Mouse (Mus musculus) adrenal gland, postnatal 14 days (tissue): ENCODE measurements around the gene Traf3. TPM values are rescaled to one million over a fixed set of nuclear protein-coding genes. Genes with fewer than 3 reads are reported as not detected.
A peak's percentile ranks its signal among the peaks of the same experiment; 100 is the strongest.

Experiments used
- DNase-seq: peaks from one replicate; pipeline ENCODE4 v3.0.0; 2021; ENCODE audit warnings: mixed read lengths
- long read RNA-seq, 2 experiments: library from polyadenylated mRNA; stranded (forward); transcript quantifications; one replicate each; pipeline ENCODE4 v2.0.0; 2021
- total RNA-seq: library from RNA; stranded (reverse); gene quantifications from 2 replicates; pipeline ENCODE4 v1.2.3, GENCODE M21; 2021

Gene Traf3
- total RNA-seq: 19.3 and 24.9 TPM in 2 replicates
- long read RNA-seq, experiment 1, partial matches to known transcripts: 0 of 8 reads
- long read RNA-seq, experiment 1, other reads (novel, unspliced or antisense): 8 of 8 reads
- long read RNA-seq, experiment 2, partial matches to known transcripts: 1 of 3 reads
- long read RNA-seq, experiment 2, other reads (novel, unspliced or antisense): 2 of 3 reads

- peak; percentile 88 for DNase-seq
These were observed at the start of gene Traf3 for GRCm38 (mm10) chr12:111165831-111166591. Gene Traf3 (plus strand): TSS chr12:111166370.

GRCm38 (mm10) chr12:111119506-111120085, 46.6 kb upstream of the Traf3 start:
- DNase-seq: no peak

GRCm38 (mm10) chr12:111120976-111121645, 45.1 kb upstream of the Traf3 start:
- no peak for DNase-seq

- DNase-seq: peak; percentile 36
These were observed 43.8 kb upstream of the Traf3 start for GRCm38 (mm10) chr12:111122332-111122852.

- no peak for DNase-seq
These were observed 41.4 kb upstream of the Traf3 start for GRCm38 (mm10) chr12:111124601-111125260.

GRCm38 (mm10) chr12:111125666-111126065, 40.5 kb upstream of the Traf3 start:
- no peak for DNase-seq

GRCm38 (mm10) chr12:111134169-111134568, 32.0 kb upstream of the Traf3 start:
- DNase-seq: peak; percentile 37

- DNase-seq: no peak
These were observed 31.1 kb upstream of the Traf3 start for GRCm38 (mm10) chr12:111134791-111135733.

GRCm38 (mm10) chr12:111135953-111136352, 30.2 kb upstream of the Traf3 start:
- no peak for DNase-seq

GRCm38 (mm10) chr12:111137079-111137478, 29.1 kb upstream of the Traf3 start:
- no peak for DNase-seq

- DNase-seq: peak; percentile 55
These were observed 23.1 kb upstream of the Traf3 start for GRCm38 (mm10) chr12:111143005-111143508.

GRCm38 (mm10) chr12:111143509-111144063, 22.6 kb upstream of the Traf3 start:
- peak; percentile 40 for DNase-seq

- DNase-seq: no peak
These were observed 21.6 kb upstream of the Traf3 start for GRCm38 (mm10) chr12:111144598-111144997.

GRCm38 (mm10) chr12:111145269-111145668, 20.9 kb upstream of the Traf3 start:
- no peak for DNase-seq

GRCm38 (mm10) chr12:111149495-111150235, 16.5 kb upstream of the Traf3 start:
- no peak for DNase-seq

- peak; percentile 49 for DNase-seq
These were observed 16.0 kb upstream of the Traf3 start for GRCm38 (mm10) chr12:111150236-111150596.

GRCm38 (mm10) chr12:111151422-111152156, 14.6 kb upstream of the Traf3 start:
- no peak for DNase-seq

- DNase-seq: no peak
These were observed 13.6 kb upstream of the Traf3 start for GRCm38 (mm10) chr12:111152579-111152978.
